Mouse (Mus musculus): ENCODE measurements at regions not wholly inside any gene's neighbourhood (a gene's known extent, or its start where the extent isn't known, plus 50 kb on each side); places are given as distances from the start of the nearest gene placed in this dataset.

GRCm38 (mm10) chr9:30721861-30722260 lies 200.4 kb downstream of the Adamts15 start:
- POLR2A ChIA-PET, result no interaction called here

GRCm38 (mm10) chr9:30716421-30717170 lies 205.7 kb downstream of the Adamts15 start:
- CTCF ChIA-PET, result no interaction called here
- POLR2A ChIA-PET, result interaction anchor here in 1 of 4 experiments (0.6 kb wide), 1 partner anchor 117 kb away, joined by 4 read pairs; no protein-coding TSS in a partner anchor

More at GRCm38 (mm10) chr9:30721861-30722260, 200.4 kb downstream of the Adamts15 start:
- CTCF ChIA-PET, result no interaction called here

GRCm38 (mm10) chr9:30710131-30710530 lies 212.1 kb downstream of the Adamts15 start:
- ChIA-PET POLR2A (no interaction called here), CTCF (interaction anchor here in 2 of 4 experiments (0.6 to 1.3 kb wide), 3 partner anchors 175 to 226 kb away, joined by 3 to 9 read pairs (median 3); no protein-coding TSS in a partner anchor)

- ChIA-PET POLR2A (no interaction called here), CTCF (no interaction called here)
Measured at GRCm38 (mm10) chr9:30699848-30700247, 222.4 kb downstream of the Adamts15 start.

- CTCF ChIA-PET, result no interaction called here
- POLR2A ChIA-PET, result no interaction called here
Measured at GRCm38 (mm10) chr9:30697533-30697932, 224.7 kb downstream of the Adamts15 start.

- ChIA-PET CTCF (no interaction called here), POLR2A (no interaction called here)
Measured at GRCm38 (mm10) chr9:30668095-30668494, 241.2 kb downstream of the Snx19 start.

GRCm38 (mm10) chr9:30662456-30662855 lies 235.5 kb downstream of the Snx19 start:
- ChIA-PET CTCF (no interaction called here), POLR2A (no interaction called here)

- ChIA-PET POLR2A (no interaction called here), CTCF (no interaction called here)
Measured at GRCm38 (mm10) chr9:30653961-30654360, 227.1 kb downstream of the Snx19 start.

- CTCF ChIA-PET, result no interaction called here
- POLR2A ChIA-PET, result no interaction called here
Measured at GRCm38 (mm10) chr9:30653210-30653609, 226.3 kb downstream of the Snx19 start.

- CTCF ChIA-PET, result interaction anchor here in 1 of 4 experiments (0.7 kb wide), 1 partner anchor 60 kb away, joined by 3 read pairs; no protein-coding TSS in a partner anchor
- POLR2A ChIA-PET, result interaction anchor here in 1 of 4 experiments (0.6 to 1.8 kb wide), 2 partner anchors 9 to 11 kb away, joined by 3 to 4 read pairs; no protein-coding TSS in a partner anchor
Measured at GRCm38 (mm10) chr9:30649392-30650054, 222.6 kb downstream of the Snx19 start.

- CTCF ChIA-PET, result interaction anchor here in 1 of 4 experiments (0.6 kb wide), 1 partner anchor 517 kb away, joined by 3 read pairs; no protein-coding TSS in a partner anchor
- POLR2A ChIA-PET, result interaction anchor here in 2 of 4 experiments (0.7 to 0.8 kb wide), 2 partner anchors 32 to 308 kb away, joined by 3 read pairs; partner anchors contain the start of gene Adamts8 (in 1 of the 2)
Measured at GRCm38 (mm10) chr9:30633741-30634470, 207.0 kb downstream of the Snx19 start.

- CTCF ChIA-PET, result no interaction called here
- POLR2A ChIA-PET, result no interaction called here
Measured at GRCm38 (mm10) chr9:30632164-30633146, 205.5 kb downstream of the Snx19 start.

GRCm38 (mm10) chr9:30625635-30626034 lies 198.7 kb downstream of the Snx19 start:
- CTCF ChIA-PET, result no interaction called here
- POLR2A ChIA-PET, result no interaction called here

- POLR2A ChIA-PET, result no interaction called here
- CTCF ChIA-PET, result no interaction called here
Measured at GRCm38 (mm10) chr9:30625090-30625489, 198.2 kb downstream of the Snx19 start.

- ChIA-PET CTCF (interaction anchor here in 2 of 4 experiments (0.6 to 0.9 kb wide), 2 partner anchors 312 to 313 kb away, joined by 4 to 11 read pairs; no protein-coding TSS in a partner anchor), POLR2A (no interaction called here)
Measured at GRCm38 (mm10) chr9:30624481-30624880, 197.6 kb downstream of the Snx19 start.

GRCm38 (mm10) chr9:30619325-30619724 lies 192.4 kb downstream of the Snx19 start:
- CTCF ChIA-PET, result no interaction called here
- POLR2A ChIA-PET, result no interaction called here

- ChIA-PET POLR2A (no interaction called here), CTCF (no interaction called here)
Measured at GRCm38 (mm10) chr9:30618181-30618580, 191.3 kb downstream of the Snx19 start.

- POLR2A ChIA-PET, result interaction anchor here in 1 of 4 experiments (0.9 kb wide), 1 partner anchor 9 kb away, joined by 3 read pairs; no protein-coding TSS in a partner anchor
- CTCF ChIA-PET, result no interaction called here
Measured at GRCm38 (mm10) chr9:30613715-30614114, 186.8 kb downstream of the Snx19 start.

GRCm38 (mm10) chr9:30613003-30613552 lies 186.2 kb downstream of the Snx19 start:
- POLR2A ChIA-PET, result no interaction called here
- CTCF ChIA-PET, result no interaction called here

Measured in embryonic stem cell, embryonic (primary cell).